Mouse (Mus musculus) naive thymus-derived CD4-positive, alpha-beta T cell, adult 5 months (primary cell): Measurements from ENCODE around the gene Ifna11. TPM values are rescaled to one million over a fixed set of nuclear protein-coding genes. Genes with fewer than 3 reads are reported as not detected.

ENCODE experiments used
- polyA plus RNA-seq: library from polyadenylated mRNA; unstranded; fragments of 100-300 nt; shearing (Covaris generic); gene quantifications from one replicate; pipeline ENCODE4 v1.2.1, GENCODE M21; 2017

Gene Ifna11
- polyA plus RNA-seq, result not detected

DNA sequence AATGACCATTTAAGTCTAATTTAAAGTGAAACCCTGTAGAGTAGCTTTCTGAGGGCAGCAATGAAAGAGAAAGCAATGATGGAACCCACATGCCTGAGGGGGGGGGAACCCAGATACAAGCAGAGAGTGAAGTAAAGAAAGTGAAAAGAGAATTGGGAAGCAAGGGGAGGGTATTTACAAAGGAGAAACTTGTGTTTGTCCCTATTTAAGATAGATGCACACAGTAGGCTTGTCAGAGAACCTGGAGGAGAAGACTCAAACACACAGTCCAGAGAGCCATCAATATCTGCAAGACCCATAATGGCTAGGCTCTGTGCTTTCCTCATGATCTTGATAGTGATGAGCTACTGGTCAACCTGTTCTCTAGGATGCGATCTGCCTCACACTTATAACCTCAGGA is at the start of gene Ifna11:
Gene Ifna11, plus strand, starts transcription at position 301 of the 400 bp plus-strand sequence.

DNA sequence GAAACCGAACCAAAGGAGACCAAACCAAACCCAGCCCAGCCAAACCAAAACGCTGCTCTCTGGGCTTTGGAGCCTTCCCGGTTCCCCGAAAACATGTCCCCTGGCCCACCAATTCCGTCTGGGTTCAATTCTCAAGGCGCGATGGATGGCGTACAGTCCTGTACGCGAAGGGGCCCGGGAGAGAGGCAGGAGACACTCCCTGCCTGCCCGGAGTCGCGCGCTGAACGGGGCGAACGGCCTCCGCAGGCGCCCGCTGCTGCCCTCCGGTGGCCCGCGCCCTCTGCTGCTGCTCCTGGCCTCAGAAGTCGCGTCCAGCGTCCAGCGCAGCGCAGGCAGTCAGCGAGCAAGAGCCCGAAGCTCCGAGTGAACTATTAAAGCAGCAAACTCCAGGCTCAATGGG is 46.2 kb upstream of the Ifna11 start, which contains the start of gene Gm13290:
Gene Gm13290, plus strand, starts transcription at position 301 of the 400 bp plus-strand sequence.

DNA sequence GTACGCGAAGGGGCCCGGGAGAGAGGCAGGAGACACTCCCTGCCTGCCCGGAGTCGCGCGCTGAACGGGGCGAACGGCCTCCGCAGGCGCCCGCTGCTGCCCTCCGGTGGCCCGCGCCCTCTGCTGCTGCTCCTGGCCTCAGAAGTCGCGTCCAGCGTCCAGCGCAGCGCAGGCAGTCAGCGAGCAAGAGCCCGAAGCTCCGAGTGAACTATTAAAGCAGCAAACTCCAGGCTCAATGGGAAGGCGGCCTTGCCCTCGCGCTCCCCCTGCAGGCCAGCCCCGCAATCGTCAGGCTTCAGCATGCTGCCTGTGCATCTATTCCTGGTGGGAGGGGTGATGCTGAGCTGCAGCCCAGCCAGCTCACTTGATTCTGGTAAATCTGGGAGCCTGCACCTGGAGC is 43.1 kb upstream of the Ifna11 start, which contains the start of gene Gm13289:
Gene Gm13289, plus strand, starts transcription at position 301 of the 400 bp plus-strand sequence.

DNA sequence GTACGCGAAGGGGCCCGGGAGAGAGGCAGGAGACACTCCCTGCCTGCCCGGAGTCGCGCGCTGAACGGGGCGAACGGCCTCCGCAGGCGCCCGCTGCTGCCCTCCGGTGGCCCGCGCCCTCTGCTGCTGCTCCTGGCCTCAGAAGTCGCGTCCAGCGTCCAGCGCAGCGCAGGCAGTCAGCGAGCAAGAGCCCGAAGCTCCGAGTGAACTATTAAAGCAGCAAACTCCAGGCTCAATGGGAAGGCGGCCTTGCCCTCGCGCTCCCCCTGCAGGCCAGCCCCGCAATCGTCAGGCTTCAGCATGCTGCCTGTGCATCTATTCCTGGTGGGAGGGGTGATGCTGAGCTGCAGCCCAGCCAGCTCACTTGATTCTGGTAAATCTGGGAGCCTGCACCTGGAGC is 40.2 kb upstream of the Ifna11 start, which contains the start of gene Gm13272:
Gene Gm13272, plus strand, starts transcription at position 301 of the 400 bp plus-strand sequence.

DNA sequence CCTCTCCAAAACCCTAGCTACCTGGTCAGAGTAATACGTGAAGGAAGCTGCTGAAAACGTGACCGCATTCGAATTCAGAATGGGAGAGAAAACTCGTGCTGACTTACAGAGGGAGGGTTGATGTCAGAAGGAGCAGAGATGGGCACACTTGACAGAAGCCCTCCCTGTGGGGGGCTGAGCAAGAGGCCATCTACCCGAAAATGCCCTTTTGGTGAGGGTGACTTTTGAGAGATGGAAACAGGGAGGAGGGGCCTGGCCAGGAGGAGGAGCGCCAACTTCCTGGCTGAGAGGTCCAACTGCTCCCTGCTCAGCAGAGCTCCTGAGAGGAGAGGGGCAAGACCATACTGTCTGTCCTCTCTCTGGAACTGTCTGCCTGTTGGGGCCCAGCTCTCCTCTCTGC is 37.9 kb upstream of the Ifna11 start, which contains the start of gene Ifnz:
Gene Ifnz, plus strand, starts transcription at position 301 of the 400 bp plus-strand sequence.

DNA sequence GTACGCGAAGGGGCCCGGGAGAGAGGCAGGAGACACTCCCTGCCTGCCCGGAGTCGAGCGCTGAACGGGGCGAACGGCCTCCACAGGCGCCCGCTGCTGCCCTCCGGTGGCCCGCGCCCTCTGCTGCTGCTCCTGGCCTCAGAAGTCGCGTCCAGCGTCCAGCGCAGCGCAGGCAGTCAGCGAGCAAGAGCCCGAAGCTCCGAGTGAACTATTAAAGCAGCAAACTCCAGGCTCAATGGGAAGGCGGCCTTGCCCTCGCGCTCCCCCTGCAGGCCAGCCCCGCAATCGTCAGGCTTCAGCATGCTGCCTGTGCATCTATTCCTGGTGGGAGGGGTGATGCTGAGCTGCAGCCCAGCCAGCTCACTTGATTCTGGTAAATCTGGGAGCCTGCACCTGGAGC is 34.4 kb upstream of the Ifna11 start, which contains the start of gene Gm13276:
Gene Gm13276, plus strand, starts transcription at position 301 of the 400 bp plus-strand sequence.

DNA sequence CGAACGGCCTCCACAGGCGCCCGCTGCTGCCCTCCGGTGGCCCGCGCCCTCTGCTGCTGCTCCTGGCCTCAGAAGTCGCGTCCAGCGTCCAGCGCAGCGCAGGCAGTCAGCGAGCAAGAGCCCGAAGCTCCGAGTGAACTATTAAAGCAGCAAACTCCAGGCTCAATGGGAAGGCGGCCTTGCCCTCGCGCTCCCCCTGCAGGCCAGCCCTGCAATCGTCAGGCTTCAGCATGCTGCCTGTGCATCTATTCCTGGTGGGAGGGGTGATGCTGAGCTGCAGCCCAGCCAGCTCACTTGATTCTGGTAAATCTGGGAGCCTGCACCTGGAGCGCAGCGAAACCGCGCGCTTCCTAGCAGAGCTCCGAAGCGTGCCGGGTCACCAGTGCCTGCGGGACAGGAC is 31.4 kb upstream of the Ifna11 start, which contains the start of gene Gm13277:
Gene Gm13277, plus strand, starts transcription at position 231 of the 400 bp plus-strand sequence.

DNA sequence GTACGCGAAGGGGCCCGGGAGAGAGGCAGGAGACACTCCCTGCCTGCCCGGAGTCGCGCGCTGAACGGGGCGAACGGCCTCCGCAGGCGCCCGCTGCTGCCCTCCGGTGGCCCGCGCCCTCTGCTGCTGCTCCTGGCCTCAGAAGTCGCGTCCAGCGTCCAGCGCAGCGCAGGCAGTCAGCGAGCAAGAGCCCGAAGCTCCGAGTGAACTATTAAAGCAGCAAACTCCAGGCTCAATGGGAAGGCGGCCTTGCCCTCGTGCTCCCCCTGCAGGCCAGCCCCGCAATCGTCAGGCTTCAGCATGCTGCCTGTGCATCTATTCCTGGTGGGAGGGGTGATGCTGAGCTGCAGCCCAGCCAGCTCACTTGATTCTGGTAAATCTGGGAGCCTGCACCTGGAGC is 28.5 kb upstream of the Ifna11 start, which contains the start of gene Gm13278:
Gene Gm13278, plus strand, starts transcription at position 301 of the 400 bp plus-strand sequence.

DNA sequence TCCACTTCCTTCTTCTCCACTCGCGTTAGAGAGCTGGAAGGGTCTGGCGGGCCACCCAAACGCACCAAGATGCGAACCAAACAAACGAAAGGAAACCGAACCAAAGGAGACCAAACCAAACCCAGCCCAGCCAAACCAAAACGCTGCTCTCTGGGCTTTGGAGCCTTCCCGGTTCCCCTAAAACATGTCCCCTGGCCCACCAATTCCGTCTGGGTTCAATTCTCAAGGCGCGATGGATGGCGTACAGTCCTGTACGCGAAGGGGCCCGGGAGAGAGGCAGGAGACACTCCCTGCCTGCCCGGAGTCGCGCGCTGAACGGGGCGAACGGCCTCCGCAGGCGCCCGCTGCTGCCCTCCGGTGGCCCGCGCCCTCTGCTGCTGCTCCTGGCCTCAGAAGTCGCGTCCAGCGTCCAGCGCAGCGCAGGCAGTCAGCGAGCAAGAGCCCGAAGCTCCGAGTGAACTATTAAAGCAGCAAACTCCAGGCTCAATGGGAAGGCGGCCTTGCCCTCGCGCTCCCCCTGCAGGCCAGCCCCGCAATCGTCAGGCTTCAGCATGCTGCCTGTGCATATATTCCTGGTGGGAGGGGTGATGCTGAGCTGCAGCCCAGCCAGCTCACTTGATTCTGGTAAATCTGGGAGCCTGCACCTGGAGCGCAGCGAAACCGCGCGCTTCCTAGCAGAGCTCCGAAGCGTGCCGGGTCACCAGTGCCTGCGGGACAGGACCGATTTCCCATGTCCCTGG is 25.7 kb upstream of the Ifna11 start, which contains the start of gene Gm13275:
Gene Gm13275, plus strand, starts transcription at position 552 of the 740 bp plus-strand sequence.

DNA sequence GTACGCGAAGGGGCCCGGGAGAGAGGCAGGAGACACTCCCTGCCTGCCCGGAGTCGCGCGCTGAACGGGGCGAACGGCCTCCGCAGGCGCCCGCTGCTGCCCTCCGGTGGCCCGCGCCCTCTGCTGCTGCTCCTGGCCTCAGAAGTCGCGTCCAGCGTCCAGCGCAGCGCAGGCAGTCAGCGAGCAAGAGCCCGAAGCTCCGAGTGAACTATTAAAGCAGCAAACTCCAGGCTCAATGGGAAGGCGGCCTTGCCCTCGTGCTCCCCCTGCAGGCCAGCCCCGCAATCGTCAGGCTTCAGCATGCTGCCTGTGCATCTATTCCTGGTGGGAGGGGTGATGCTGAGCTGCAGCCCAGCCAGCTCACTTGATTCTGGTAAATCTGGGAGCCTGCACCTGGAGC is 22.7 kb upstream of the Ifna11 start, which contains the start of gene Gm13279:
Gene Gm13279, plus strand, starts transcription at position 301 of the 400 bp plus-strand sequence.

DNA sequence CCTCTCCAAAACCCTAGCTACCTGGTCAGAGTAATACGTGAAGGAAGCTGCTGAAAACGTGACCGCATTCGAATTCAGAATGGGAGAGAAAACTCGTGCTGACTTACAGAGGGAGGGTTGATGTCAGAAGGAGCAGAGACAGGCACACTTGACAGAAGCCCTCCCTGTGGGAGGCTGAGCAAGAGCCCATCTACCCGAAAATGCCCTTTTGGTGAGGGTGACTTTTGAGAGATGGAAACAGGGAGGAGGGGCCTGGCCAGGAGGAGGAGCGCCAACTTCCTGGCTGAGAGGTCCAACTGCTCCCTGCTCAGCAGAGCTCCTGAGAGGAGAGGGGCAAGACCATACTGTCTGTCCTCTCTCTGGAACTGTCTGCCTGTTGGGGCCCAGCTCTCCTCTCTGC is 20.4 kb upstream of the Ifna11 start, which contains the start of gene Gm13285:
Gene Gm13285, plus strand, starts transcription at position 301 of the 400 bp plus-strand sequence.

DNA sequence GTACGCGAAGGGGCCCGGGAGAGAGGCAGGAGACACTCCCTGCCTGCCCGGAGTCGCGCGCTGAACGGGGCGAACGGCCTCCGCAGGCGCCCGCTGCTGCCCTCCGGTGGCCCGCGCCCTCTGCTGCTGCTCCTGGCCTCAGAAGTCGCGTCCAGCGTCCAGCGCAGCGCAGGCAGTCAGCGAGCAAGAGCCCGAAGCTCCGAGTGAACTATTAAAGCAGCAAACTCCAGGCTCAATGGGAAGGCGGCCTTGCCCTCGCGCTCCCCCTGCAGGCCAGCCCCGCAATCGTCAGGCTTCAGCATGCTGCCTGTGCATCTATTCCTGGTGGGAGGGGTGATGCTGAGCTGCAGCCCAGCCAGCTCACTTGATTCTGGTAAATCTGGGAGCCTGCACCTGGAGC is 16.8 kb upstream of the Ifna11 start, which contains the start of gene Gm13287:
Gene Gm13287, plus strand, starts transcription at position 301 of the 400 bp plus-strand sequence.

DNA sequence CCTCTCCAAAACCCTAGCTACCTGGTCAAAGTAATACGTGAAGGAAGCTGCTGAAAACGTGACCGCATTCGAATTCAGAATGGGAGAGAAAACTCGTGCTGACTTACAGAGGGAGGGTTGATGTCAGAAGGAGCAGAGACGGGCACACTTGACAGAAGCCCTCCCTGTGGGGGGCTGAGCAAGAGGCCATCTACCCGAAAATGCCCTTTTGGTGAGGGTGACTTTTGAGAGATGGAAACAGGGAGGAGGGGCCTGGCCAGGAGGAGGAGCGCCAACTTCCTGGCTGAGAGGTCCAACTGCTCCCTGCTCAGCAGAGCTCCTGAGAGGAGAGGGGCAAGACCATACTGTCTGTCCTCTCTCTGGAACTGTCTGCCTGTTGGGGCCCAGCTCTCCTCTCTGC is 14.5 kb upstream of the Ifna11 start, which contains the start of gene Gm13288:
Gene Gm13288, plus strand, starts transcription at position 301 of the 400 bp plus-strand sequence.

DNA sequence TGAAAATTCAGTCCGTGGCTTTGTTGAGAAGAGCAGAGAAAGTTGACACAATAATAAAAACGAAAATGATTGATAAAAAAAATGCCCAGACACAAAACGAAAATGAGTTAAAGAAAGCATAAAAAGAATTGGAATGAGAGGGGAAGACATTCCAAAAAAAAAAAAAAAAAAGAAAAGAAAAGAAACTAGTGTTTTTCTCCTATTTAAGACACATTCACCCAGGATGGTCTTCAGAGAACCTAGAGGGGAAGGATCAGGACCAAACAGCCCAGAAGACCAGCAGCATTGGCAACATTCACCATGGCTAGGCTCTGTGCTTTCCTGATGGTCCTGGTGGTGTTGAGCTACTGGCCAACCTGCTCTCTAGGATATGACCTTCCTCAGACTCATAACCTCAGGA is 3.8 kb upstream of the Ifna11 start, which contains the start of gene Ifna7:
Gene Ifna7, plus strand, starts transcription at position 301 of the 400 bp plus-strand sequence.

DNA sequence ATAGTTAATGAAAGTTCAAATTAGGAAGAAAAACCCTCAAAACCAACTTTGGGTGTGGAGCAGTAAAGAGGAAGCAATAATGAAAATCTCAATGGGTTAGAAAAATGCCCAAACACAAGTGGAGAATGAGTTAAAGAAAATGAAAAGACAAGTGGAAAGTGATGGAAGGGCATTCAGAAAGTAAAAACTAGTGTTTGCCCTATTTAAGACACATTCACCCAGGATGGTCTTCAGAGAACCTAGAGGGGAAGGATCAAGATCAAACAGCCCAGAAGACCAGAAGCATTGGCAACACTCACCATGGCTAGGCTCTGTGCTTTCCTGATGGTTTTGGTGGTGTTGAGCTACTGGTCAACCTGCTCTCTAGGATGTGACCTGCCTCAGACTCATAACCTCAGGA is 7.4 kb downstream of the Ifna11 start, which contains the start of gene Ifna6:
Gene Ifna6, plus strand, starts transcription at position 301 of the 400 bp plus-strand sequence.

DNA sequence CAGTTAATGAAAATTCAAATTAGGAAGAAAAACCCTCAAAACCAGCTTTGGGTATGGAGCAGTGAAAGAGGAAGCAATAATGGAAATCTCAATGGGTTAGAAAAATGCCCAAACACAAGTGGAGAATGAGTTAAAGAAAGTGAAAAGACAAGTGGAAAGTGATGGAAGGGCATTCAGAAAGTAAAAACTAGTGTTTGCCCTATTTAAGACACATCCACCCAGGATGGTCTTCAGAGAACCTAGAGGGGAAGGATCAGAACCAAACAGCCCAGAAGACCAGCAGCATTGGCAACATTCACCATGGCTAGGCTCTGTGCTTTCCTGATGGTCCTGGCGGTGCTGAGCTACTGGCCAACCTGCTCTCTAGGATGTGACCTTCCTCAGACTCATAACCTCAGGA is 15.5 kb downstream of the Ifna11 start, which contains the start of gene Ifna5:
Gene Ifna5, plus strand, starts transcription at position 301 of the 400 bp plus-strand sequence.

DNA sequence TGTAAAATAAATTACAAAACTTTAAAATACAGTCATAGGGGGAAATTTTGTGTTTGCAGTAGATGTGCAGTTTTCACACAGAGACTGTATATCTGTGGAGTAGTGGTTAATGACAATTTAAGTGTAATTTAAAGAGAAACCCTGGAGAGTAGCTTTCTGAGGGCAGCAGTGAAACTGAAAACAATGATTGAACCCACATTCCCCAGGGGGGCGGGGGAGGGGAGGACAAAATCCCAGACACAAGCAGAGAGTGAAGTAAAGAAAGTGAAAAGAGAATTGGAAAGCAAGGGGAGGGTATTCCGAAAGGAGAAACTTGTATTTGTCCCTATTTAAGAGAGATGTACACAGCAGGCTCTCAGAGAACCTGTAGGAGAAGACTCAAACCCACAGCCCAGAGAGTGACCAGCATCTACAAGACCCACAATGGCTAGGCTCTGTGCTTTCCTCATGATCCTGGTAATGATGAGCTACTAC is 21.7 kb downstream of the Ifna11 start, which contains the start of gene Ifna4:
Gene Ifna4, plus strand, starts transcription at position 424 of the 474 bp plus-strand sequence.

DNA sequence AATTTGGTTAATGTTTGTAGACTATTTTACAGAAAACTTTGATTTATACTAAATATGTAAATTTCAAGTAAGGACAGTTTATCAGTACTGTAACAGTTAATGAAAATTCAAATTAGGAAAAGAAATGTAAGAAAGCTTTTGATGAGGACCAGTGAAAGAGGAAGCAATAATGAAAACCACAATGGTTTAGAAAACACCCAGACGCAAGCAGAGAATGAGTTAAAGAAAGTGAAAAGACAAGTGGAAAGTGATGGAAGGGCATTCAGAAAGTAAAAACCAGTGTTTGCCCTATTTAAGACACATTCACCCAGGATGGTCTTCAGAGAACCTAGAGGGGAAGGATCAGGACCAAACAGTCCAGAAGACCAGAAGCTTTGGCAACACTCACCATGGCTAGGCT is 29.9 kb downstream of the Ifna11 start, which contains the start of gene Ifna1:
Gene Ifna1, plus strand, starts transcription at position 390 of the 400 bp plus-strand sequence.

Other genes with a start within 250 kb of the Ifna11 start
- gene Ifna14, start 248.2 kb upstream of the Ifna11 start, polyA plus RNA-seq, result not detected
- not detected for gene Ifna9, start 227.6 kb upstream of the Ifna11 start, polyA plus RNA-seq
- not detected for gene Ifna12, start 216.6 kb upstream of the Ifna11 start, polyA plus RNA-seq
- gene C87499, start 185.5 kb upstream of the Ifna11 start, polyA plus RNA-seq, result not detected
- not detected for gene Ifna13, start 175.5 kb upstream of the Ifna11 start, polyA plus RNA-seq
- gene Ifna16, start 143.0 kb upstream of the Ifna11 start, polyA plus RNA-seq, result not detected
- gene Ifna2, start 136.0 kb upstream of the Ifna11 start, polyA plus RNA-seq, result not detected
- gene Ifnab, start 128.6 kb upstream of the Ifna11 start, polyA plus RNA-seq, result 0.45 TPM
- gene Gm26566, start 98.2 kb upstream of the Ifna11 start, polyA plus RNA-seq, result 1.4 TPM
- gene Klhl9, start 97.5 kb upstream of the Ifna11 start, polyA plus RNA-seq, result 27.2 TPM
- not detected for gene Gm13271, start 65.1 kb upstream of the Ifna11 start, polyA plus RNA-seq
- gene Gm13283, start 59.8 kb upstream of the Ifna11 start, polyA plus RNA-seq, result 0.36 TPM
- gene Gm13290, start 46.1 kb upstream of the Ifna11 start, polyA plus RNA-seq, result not detected
- not detected for gene Gm13289, start 43.0 kb upstream of the Ifna11 start, polyA plus RNA-seq
- not detected for gene Gm13272, start 40.1 kb upstream of the Ifna11 start, polyA plus RNA-seq
- not detected for gene Ifnz, start 37.8 kb upstream of the Ifna11 start, polyA plus RNA-seq
- gene Gm13276, start 34.2 kb upstream of the Ifna11 start, polyA plus RNA-seq, result not detected
- not detected for gene Gm13277, start 31.3 kb upstream of the Ifna11 start, polyA plus RNA-seq
- gene Gm13278, start 28.4 kb upstream of the Ifna11 start, polyA plus RNA-seq, result not detected
- gene Gm13275, start 25.5 kb upstream of the Ifna11 start, polyA plus RNA-seq, result not detected
- not detected for gene Gm13279, start 22.6 kb upstream of the Ifna11 start, polyA plus RNA-seq
- not detected for gene Gm13285, start 20.3 kb upstream of the Ifna11 start, polyA plus RNA-seq
- not detected for gene Gm13287, start 16.7 kb upstream of the Ifna11 start, polyA plus RNA-seq
- gene Gm13288, start 14.4 kb upstream of the Ifna11 start, polyA plus RNA-seq, result 0.19 TPM
- gene Ifna7, start 3.7 kb upstream of the Ifna11 start, polyA plus RNA-seq, result not detected
- gene Ifna6, start 7.5 kb downstream of the Ifna11 start, polyA plus RNA-seq, result not detected
- not detected for gene Ifna5, start 15.6 kb downstream of the Ifna11 start, polyA plus RNA-seq
- gene Ifna4, start 21.9 kb downstream of the Ifna11 start, polyA plus RNA-seq, result not detected
- gene Ifna1, start 30.1 kb downstream of the Ifna11 start, polyA plus RNA-seq, result not detected
- not detected for gene Ifne, start 60.2 kb downstream of the Ifna11 start, polyA plus RNA-seq